Mouse (Mus musculus): ENCODE measurements at regions not wholly inside any gene's neighbourhood (a gene's known extent, or its start where the extent isn't known, plus 50 kb on each side); places are given as distances from the start of the nearest gene placed in this dataset.

DNA sequence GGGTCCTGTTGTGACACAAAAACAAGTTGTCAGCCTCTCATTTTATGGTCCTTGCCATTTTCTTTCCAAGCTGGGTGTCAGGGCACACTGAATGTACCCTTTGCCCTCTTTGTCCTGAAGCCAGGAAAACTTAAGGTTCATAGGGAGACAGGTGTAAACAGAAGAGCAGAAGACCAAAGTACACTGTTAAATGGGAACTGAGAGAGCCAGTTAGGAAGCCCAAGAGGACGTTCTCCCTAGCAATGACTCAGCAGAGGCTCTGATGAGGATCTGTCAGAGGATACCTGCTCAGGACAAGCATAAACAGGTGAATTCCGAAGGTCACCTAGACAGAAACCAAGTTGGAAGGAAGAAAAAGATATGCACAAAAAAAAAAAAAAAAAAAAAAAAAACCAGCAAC is 94.0 kb downstream of the Sp3 start:
- no peak for DNase-seq (ENCODE audit: inconsistent ontology term)
